In genomic region chr13:47220426-47220825, GRCm38 (mm10) we compare ENCODE assay signal across 14 mouse cellular contexts.
DNase-seq lines count a peak whose midpoint lies in the region.
"Had no signal": no experiment of that assay in that cellular context is flagged by ENCODE, and none has a peak within 500 bp of the region (broad histone marks: within the 10 kb centered on the region; RNA-seq: fewer than 3 reads in every experiment).

No protein-coding gene starts in this region.

- DNase-seq in gastrocnemius, adult 18-20 months (ENCODE audit: low spot score) = peak; percentile 66
- DNase-seq in gastrocnemius, postnatal 4 days (ENCODE audit: low spot score in 2 of 2) = no peak
- DNase-seq in heart, adult 11 months = peak; percentile 58
- DNase-seq in heart, postnatal 25 days (ENCODE audit: low spot score) = no peak
- peak; percentile 59 for DNase-seq in skeletal muscle tissue, adult 2 months (ENCODE audit: low read depth, low spot score)
- DNase-seq: adrenal gland, adult 8-10 months; adrenal gland, postnatal 14 days; adrenal gland, postnatal 36 days; B cell, adult 2 months; cerebellum, adult 11-12 months; cerebellum, adult 2 months; cerebellum, adult 9-10 months; cerebellum, postnatal 10 days; cerebellum, postnatal 25 days had no signal

- intact Hi-C loops in heart, postnatal 25 days (cut with DNase I) = loop anchor here (5.0 to 10.0 kb wide), 2 partner anchors 57 to 66 kb away; no protein-coding TSS in a partner anchor

Comparison
In these comparisons a context has a peak if more than half of its experiments do, and no peak if none do; other contexts are left out.
1. DNase-seq: peak in gastrocnemius, adult 18-20 months (single experiment), heart, adult 11 months (single experiment) and skeletal muscle tissue, adult 2 months (single experiment); none in gastrocnemius, postnatal 4 days (0 of 2) and heart, postnatal 25 days (single experiment).